Mouse (Mus musculus) lung, embryonic 14.5 days (tissue): ENCODE data around the gene Pcbp4. TPM values are rescaled to one million over a fixed set of nuclear protein-coding genes. Genes with fewer than 3 reads are reported as not detected.
A peak's percentile ranks its signal among the peaks of the same experiment; 100 is the strongest.

Experiments used
- ATAC-seq: fragments of 200-750 bp; cut with Nextera tagmentation; 2 replicates; pipeline ENCODE4 v1.8.0; 2017; ENCODE audit warnings: mild to moderate bottlenecking, moderate TSS enrichment, moderate library complexity; ENCODE audit not compliant: insufficient read depth
- DNase-seq: peaks from one replicate; pipeline ENCODE4 v3.0.0-alpha.2; 2015
- H3K27ac ChIP-seq: fragments of 300-500 bp; sonication (generic); 2 replicates; pipeline ENCODE4 v1.5.1; 2014; ENCODE audit warnings: low read depth, mild to moderate bottlenecking, moderate library complexity
- H3K27me3 ChIP-seq: fragments of 300-500 bp; sonication (generic); 2 replicates; pipeline ENCODE4 v1.6.1; 2014; ENCODE audit warnings: low read length, control low read depth; ENCODE audit not compliant: insufficient read depth
- H3K36me3 ChIP-seq: fragments of 300-500 bp; sonication (generic); 2 replicates; pipeline ENCODE4 v1.6.1; 2014; ENCODE audit warnings: control low read depth; ENCODE audit not compliant: insufficient read depth
- H3K4me1 ChIP-seq: fragments of 300-500 bp; sonication (generic); 2 replicates; pipeline ENCODE4 v1.6.1; 2014; ENCODE audit warnings: antibody characterized with exemption, control low read depth; ENCODE audit not compliant: insufficient read depth
- H3K4me2 ChIP-seq: fragments of 300-500 bp; sonication (generic); 2 replicates; pipeline ENCODE4 v1.6.1; 2014; ENCODE audit warnings: mild to moderate bottlenecking
- H3K4me3 ChIP-seq: fragments of 300-500 bp; sonication (generic); 2 replicates; pipeline ENCODE4 v1.5.1; 2014; ENCODE audit warnings: low read depth, low read length
- H3K9ac ChIP-seq: fragments of 300-500 bp; sonication (generic); 2 replicates; pipeline ENCODE4 v1.6.1; 2014
- H3K9me3 ChIP-seq: fragments of 300-500 bp; sonication (generic); 2 replicates; pipeline ENCODE4 v1.6.1; 2016; ENCODE audit warnings: low read depth, low read length, control low read depth
- CTCF ChIP-seq: IDR thresholded peaks from 2 replicates; pipeline ENCODE4 v1.5.1; 2016; ENCODE audit warnings: antibody characterized with exemption, low read depth
- WGBS: fragments of 180-500 bp; shearing (Covaris S2); extraction: QIAGEN DNeasy Blood & Tissue Kit; methylation state at CpG from one replicate; pipeline ENCODE4 v1.1.7; 2014; 5-methylcytosine and 5-hydroxymethylcytosine counted together
- polyA plus RNA-seq: library from polyadenylated mRNA; unstranded; fragments of >200 nt; fragmentation: Nextera tagmentation; extraction: Ambion mirVana; gene quantifications from 2 replicates; pipeline ENCODE4 v1.2.1, GENCODE M21; 2014

Gene Pcbp4
- polyA plus RNA-seq, 1 experiment from 2014 or later, result 109 TPM

DNA sequence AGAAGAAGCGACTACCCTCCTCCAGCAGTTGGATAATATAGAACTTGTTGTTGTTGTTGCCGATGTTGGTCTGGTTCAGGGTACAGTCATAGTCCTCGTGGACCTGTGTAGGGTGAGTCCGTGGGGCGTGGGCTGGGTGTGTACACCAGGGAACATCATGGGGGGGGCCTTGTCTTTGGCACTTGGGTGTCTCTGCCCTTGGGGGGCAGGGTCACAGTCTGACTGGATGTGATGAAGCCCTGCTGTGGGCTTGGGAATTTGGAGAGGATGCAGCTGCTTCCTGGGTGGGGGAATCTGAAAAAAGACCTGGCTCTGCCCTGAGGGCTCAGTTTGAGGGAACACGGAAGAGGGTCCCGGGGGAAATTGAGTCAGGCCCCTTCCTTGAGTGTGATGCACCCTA lies 22.0 kb downstream of the Pcbp4 start:
- Histone ChIP-seq H3K27ac (no peak overlapping the region), H3K4me2 (peak overlapping the region; percentile 29), H3K36me3 (no peaks in the 10 kb centered on the region), H3K4me1 (peaks cover 15% of the 10 kb centered on the region), H3K27me3 (no peaks in the 10 kb centered on the region), H3K9ac (peak overlapping the region; percentile 16), H3K4me3 (no peak overlapping the region), H3K9me3 (no peaks in the 10 kb centered on the region)
- no peak for TF ChIP-seq CTCF
- DNase-seq (no peak), ATAC-seq (no peak)
- WGBS, result 65% methylated on average over 7 of the region's 7 CpGs

DNA sequence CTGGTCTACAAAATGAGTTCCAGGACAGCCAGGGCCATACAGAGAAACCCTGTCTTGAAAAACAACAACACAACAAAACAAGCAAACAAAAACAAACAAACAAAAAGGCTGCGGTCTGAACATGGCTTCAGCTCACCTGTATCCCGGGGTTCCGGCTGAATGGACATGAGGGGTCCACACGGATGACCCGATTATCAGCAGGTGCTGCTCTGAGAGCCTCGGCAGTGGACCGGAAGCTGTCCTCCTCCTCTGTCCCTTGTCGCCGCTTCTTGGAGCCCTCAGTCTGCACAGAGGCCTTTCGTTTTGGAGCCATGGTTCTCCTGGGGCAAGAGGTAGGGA lies 22.5 kb downstream of the Pcbp4 start, which contains the start of gene Rrp9:
Gene Rrp9, plus strand, starts transcription at position 301 of the 339 bp plus-strand sequence.
- Histone ChIP-seq H3K9me3 (no peaks in the 10 kb centered on the region), H3K27me3 (no peaks in the 10 kb centered on the region), H3K9ac (peak within 1 kb of the TSS; percentile 34), H3K4me1 (peaks cover 15% of the 10 kb centered on the region), H3K4me2 (peak within 1 kb of the TSS; percentile 53), H3K27ac (peak within 1 kb of the TSS; percentile 71; the same call in 1 of the 2 replicates), H3K4me3 (no peak within 1 kb of the TSS; the same call in none of the 2 replicates), H3K36me3 (0 out of 2 replicates have a peak, but pooled peaks cover 2% of the 10 kb centered on the region)
- no peak for DNase-seq
- ATAC-seq, result no peak
- no peak for TF ChIP-seq CTCF
- 78% methylated on average over 10 of the region's 10 CpGs for WGBS

DNA sequence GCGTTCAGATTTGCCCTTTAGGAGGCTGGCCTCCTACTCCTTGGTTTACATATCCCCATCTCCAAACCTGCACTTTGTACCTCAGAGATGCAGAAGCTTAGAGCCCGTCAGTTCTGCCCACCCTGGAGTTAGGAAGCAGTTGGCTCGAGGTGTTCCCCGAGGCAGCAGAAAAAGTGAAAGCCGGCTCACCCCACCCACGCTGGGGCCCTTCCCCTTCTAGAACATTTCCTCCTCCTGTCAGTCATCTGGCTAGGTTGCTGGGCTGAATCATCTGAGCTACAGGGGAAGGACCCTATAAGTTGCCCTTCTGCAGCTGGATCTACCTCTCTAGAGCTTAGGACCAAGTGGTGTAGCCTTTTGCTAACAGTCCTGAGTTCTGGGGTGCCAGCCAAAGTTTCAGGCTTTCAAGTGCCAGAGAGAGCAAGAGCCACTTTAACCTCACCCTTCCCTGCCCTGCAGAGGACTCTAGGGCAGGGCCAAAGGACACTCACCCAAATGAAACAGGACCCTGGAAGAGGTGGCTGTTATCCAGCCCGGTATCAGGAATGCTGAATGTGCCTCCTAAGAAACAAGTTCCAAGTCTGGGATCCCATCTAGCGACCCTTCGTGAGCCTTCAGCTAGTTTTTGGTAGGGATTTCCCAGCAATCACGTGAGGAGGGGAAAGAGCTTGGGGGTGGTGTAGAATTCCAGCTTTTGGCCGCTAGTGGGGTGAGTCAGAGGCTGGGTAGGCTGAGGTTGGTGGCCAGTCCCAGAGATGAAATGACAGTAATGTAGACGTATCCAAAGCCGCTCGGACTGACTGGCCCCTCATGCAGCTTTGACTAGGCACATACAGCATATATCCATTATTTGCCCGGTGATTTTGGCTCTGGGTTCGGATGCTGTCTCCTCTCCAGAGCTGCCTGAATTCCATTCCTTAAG lies 23.2 kb downstream of the Pcbp4 start:
- Histone ChIP-seq H3K9me3 (no peaks in the 10 kb centered on the region), H3K4me1 (peaks cover 15% of the 10 kb centered on the region), H3K4me3 (no peak overlapping the region; the same call in none of the 2 replicates), H3K9ac (peak overlapping the region; percentile 34; the same call in 1 of the 2 replicates), H3K27ac (peak overlapping the region; percentile 71; the same call in 1 of the 2 replicates), H3K4me2 (peak overlapping the region; percentile 53), H3K27me3 (no peaks in the 10 kb centered on the region), H3K36me3 (peaks cover 8% of the 10 kb centered on the region; the same call in 1 of the 2 replicates)
- no peak for TF ChIP-seq CTCF
- DNase-seq, result peak; percentile 70
- 24% methylated on average over 16 of the region's 16 CpGs for WGBS
- ATAC-seq, result peak; percentile 53

DNA sequence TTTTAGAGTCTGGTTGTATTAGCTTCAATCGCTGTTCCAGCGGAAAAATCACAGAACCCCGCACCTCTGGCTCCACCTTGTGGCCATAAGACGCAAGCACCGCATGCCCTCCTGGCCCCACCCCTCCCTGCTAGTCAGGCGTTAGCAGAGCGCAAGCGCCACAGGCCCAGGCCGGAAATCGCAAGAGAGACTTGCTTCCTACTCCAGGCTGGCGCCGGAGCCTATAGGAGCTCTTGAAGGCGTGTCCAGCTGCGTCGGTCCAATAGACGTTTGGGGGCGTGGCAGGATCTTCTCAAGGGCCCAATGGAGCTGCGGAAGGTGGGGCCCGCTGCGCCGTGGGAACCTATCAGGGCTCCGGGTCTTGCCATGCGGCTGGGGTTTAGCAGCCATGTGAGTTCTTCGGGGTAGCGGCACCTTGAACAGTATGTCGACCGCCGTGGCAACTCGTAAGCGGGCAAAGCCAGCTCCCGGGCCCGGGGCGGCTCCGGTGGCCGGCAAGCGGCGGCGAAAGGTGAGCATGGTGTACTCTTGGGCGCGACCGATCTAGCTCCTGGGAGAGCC lies 23.9 kb downstream of the Pcbp4 start, which contains the start of gene Parp3:
Gene Parp3, minus strand, starts transcription at position 26 of the 561 bp plus-strand sequence.
- peak within 1 kb of the TSS; percentile 63 for H3K9ac ChIP-seq
- DNase-seq, result peak; percentile 100
- peak within 1 kb of the TSS; percentile 91 for H3K4me2 ChIP-seq
- peak; percentile 98 for TF ChIP-seq CTCF
- H3K36me3 ChIP-seq, result peaks cover 14% of the 10 kb centered on the region
- no peaks in the 10 kb centered on the region for H3K27me3 ChIP-seq
- peak within 1 kb of the TSS; percentile 60 for H3K4me3 ChIP-seq
- ATAC-seq, result peak; percentile 97
- peak within 1 kb of the TSS; percentile 71; the same call in 1 of the 2 replicates for H3K27ac ChIP-seq
- H3K4me1 ChIP-seq, result peaks cover 15% of the 10 kb centered on the region
- no peaks in the 10 kb centered on the region for H3K9me3 ChIP-seq
- under 1% methylated on average over 41 of the region's 41 CpGs for whole genome bisulfite sequencing

DNA sequence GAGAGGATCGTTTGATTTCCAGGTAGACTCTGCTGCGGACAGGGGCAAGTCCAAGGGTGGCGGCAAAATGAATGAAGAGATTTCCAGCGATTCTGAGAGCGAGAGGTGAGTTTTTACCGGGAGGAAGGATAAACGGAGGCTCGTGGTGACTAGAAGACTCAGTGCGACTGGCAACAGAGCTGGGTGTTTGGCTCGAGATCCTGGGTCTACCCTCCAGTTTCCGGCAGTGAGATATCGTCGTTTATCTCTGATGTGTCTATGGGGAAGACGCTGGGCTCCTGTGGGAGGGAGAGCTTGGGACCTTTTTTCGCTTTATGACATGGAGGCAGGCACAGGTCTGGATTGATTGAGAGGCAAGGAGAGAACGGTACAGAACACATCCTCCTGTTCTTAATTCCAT lies 24.6 kb downstream of the Pcbp4 start:
- H3K4me3 ChIP-seq, result peak overlapping the region; percentile 60
- H3K9ac ChIP-seq, result peak overlapping the region; percentile 63
- H3K9me3 ChIP-seq, result no peaks in the 10 kb centered on the region
- DNase-seq (no peak), ATAC-seq (no peak)
- no peak overlapping the region for H3K27ac ChIP-seq
- no peak for TF ChIP-seq CTCF
- peaks cover 15% of the 10 kb centered on the region for H3K4me1 ChIP-seq
- H3K36me3 ChIP-seq, result peaks cover 17% of the 10 kb centered on the region
- no peaks in the 10 kb centered on the region for H3K27me3 ChIP-seq
- 2% methylated on average over 16 of the region's 16 CpGs for WGBS
- H3K4me2 ChIP-seq, result peak overlapping the region; percentile 91

DNA sequence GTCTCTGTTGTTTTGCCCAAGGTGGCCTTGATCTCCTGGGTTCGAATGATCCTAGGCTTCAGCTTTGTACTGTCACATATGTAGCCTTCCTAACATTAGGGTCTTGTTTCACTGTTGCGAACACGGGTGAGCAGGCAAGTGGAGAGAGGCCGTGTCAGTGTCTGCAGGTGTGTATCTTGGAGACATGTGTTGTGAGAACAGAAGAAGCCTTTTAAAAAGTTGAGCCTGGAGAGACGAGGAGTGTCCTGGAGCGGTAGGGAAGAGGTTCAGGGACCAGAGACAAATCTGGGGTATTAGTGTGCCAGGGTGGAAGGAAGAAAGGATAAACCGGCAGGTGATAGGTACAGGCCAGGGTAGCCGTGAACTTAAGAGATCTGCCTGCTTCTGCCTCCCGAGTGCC lies 25.0 kb downstream of the Pcbp4 start:
- Histone ChIP-seq H3K4me2 (peak overlapping the region; percentile 91), H3K9me3 (no peaks in the 10 kb centered on the region), H3K9ac (peak overlapping the region; percentile 63; the same call in 1 of the 2 replicates), H3K36me3 (peaks cover 21% of the 10 kb centered on the region), H3K27me3 (no peaks in the 10 kb centered on the region), H3K4me3 (peak overlapping the region; percentile 60), H3K27ac (no peak overlapping the region), H3K4me1 (peaks cover 15% of the 10 kb centered on the region)
- no peak for DNase-seq
- no peak for TF ChIP-seq CTCF
- WGBS, result 76% methylated on average over 9 of the region's 9 CpGs
- no peak for ATAC-seq

DNA sequence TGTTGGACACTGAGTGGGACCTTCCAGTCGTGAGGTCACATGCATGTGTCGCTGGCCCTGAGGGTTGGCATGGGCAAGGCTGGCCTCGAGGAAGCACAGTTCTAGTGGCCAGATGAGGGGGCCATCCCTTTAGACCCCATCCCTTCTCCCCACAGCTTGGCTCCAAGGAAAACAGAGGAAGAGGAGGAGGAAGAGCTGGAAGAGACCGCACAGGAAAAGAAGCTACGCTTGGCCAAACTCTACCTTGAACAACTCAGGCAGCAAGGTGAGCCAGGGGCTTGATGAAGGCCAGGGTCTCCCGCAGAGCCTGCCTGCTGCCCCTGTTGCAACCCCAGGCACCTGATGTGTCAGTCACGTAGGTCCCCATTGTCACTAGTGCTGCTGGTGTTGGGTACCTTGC lies 27.4 kb downstream of the Pcbp4 start:
- H3K9ac ChIP-seq, result no peak overlapping the region
- H3K36me3 ChIP-seq, result peaks cover 46% of the 10 kb centered on the region
- H3K9me3 ChIP-seq, result no peaks in the 10 kb centered on the region
- no peaks in the 10 kb centered on the region for H3K27me3 ChIP-seq
- no peak for DNase-seq
- no peak for ATAC-seq
- no peak overlapping the region for H3K4me3 ChIP-seq
- H3K27ac ChIP-seq, result no peak overlapping the region
- H3K4me1 ChIP-seq, result 0 out of 2 replicates have a peak, but pooled peaks cover 9% of the 10 kb centered on the region
- no peak for TF ChIP-seq CTCF
- H3K4me2 ChIP-seq, result no peak overlapping the region
- WGBS, result 92% methylated on average over 7 of the region's 7 CpGs
